Mouse (Mus musculus) limb, embryonic 11.5 days (tissue): Measurements from ENCODE around the gene Fgfr2. TPM values are rescaled to one million over a fixed set of nuclear protein-coding genes. Genes with fewer than 3 reads are reported as not detected.

Source experiments
- ATAC-seq: fragments of 200-750 bp; cut with Nextera tagmentation; 2 replicates; pipeline ENCODE4 v1.8.0; 2017; ENCODE audit warnings: low read depth; ENCODE audit not compliant: insufficient number of reproducible peaks, low FRiP score, low TSS enrichment
- DNase-seq: peaks from one replicate; pipeline ENCODE4 v3.0.0-alpha.2; 2015; ENCODE audit warnings: low spot score
- H3K27ac ChIP-seq: fragments of 300-500 bp; sonication (generic); replicated peaks from 2 replicates; pipeline ENCODE4 v1.5.1; 2014; ENCODE audit warnings: low read depth, mild to moderate bottlenecking, low read length
- H3K27me3 ChIP-seq: fragments of 300-500 bp; sonication (generic); 2 replicates; pipeline ENCODE4 v1.6.1; 2014; ENCODE audit warnings: mild to moderate bottlenecking, low read length, mixed read lengths; ENCODE audit not compliant: control insufficient read depth, insufficient read depth
- H3K36me3 ChIP-seq: fragments of 300-500 bp; sonication (generic); 2 replicates; pipeline ENCODE4 v1.6.1; 2014; ENCODE audit warnings: mild to moderate bottlenecking, low read length, moderate library complexity, mixed read lengths; ENCODE audit not compliant: control insufficient read depth, insufficient read depth
- H3K4me1 ChIP-seq: fragments of 300-500 bp; sonication (generic); 2 replicates; pipeline ENCODE4 v1.6.1; 2014; ENCODE audit warnings: low read length, mixed read lengths; ENCODE audit not compliant: control insufficient read depth, insufficient read depth
- H3K4me2 ChIP-seq: fragments of 300-500 bp; sonication (generic); 2 replicates; pipeline ENCODE4 v1.6.1; 2014; ENCODE audit warnings: low read depth, mild to moderate bottlenecking, moderate library complexity; ENCODE audit not compliant: severe bottlenecking
- H3K4me3 ChIP-seq: fragments of 300-500 bp; sonication (generic); 2 replicates; pipeline ENCODE4 v1.5.1; 2014; ENCODE audit warnings: low read depth, low read length
- H3K9ac ChIP-seq: fragments of 300-500 bp; sonication (generic); 2 replicates; pipeline ENCODE4 v1.6.1; 2014; ENCODE audit warnings: mild to moderate bottlenecking, low read length
- H3K9me3 ChIP-seq: fragments of 300-500 bp; sonication (generic); 2 replicates; pipeline ENCODE4 v1.6.1; 2016; ENCODE audit warnings: low read length; ENCODE audit not compliant: control insufficient read depth
- WGBS: fragments of 180-500 bp; shearing (Covaris S2); extraction: QIAGEN DNeasy Blood & Tissue Kit; methylation state at CpG from one replicate; pipeline ENCODE4 v1.1.7; 2014; 5-methylcytosine and 5-hydroxymethylcytosine counted together
- polyA plus RNA-seq: library from polyadenylated mRNA; unstranded; fragments of >200 nt; fragmentation: Nextera tagmentation; extraction: Ambion mirVana; gene quantifications from 2 replicates; pipeline ENCODE4 v1.2.1, GENCODE M21; 2014

Fgfr2 gene
- polyA plus RNA-seq, 1 experiment from 2014 or later: 60.1 TPM

DNA sequence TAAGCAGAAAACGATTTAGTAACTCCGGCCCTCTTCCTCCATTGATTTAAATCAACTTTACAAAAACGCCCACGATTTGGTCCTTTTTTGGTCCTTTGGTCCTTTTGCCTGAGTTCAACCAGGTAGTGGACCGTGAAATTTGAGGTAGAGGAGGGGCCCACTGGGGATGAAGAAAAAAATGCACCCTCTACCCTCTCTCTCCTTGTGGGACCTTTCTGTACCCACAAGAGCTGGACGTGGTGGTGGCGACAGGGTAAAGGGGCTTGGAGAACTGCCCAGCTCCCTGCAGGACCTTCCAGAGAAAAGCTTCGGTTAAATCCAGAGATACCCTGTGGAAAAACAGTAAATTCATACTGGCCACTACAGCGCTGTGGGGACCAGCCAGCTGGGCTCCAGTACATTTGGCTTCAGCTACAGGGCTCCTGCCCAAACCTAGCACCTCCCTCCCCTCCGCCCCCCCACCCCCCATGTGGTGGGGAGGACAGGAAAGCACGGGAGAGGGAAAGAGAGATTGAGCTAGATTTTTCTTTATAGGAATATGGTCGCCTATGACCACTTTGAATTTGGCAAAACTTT, 2185.8 kb downstream of the Fgfr2 start:
- Histone ChIP-seq H3K4me3 (no peak overlapping the region), H3K27me3 (peaks cover 50% of the 10 kb centered on the region)
- no peak for DNase-seq

GRCm38 (mm10) chr7:130936472-130936951, 2186.6 kb downstream of the Fgfr2 start:
- ATAC-seq: peak; percentile 54
- WGBS: under 1% methylated on average over 49 of the region's 49 CpGs
- Histone ChIP-seq H3K9ac (peak overlapping the region; percentile 45), H3K4me2 (peak overlapping the region; percentile 70), H3K4me3 (peak overlapping the region; percentile 47), H3K27ac (no peak overlapping the region), H3K36me3 (no peaks in the 10 kb centered on the region), H3K4me1 (peaks cover 6% of the 10 kb centered on the region; the same call in 1 of the 2 replicates), H3K9me3 (no peaks in the 10 kb centered on the region; the same call in 1 of the 2 replicates), H3K27me3 (peaks cover 50% of the 10 kb centered on the region)
- peak; percentile 56 for DNase-seq

More for the DNA sequence above, 2185.8 kb downstream of the Fgfr2 start:
- H3K9ac ChIP-seq: no peak overlapping the region
- 23% methylated on average over 12 of the region's 12 CpGs for WGBS
- H3K9me3 ChIP-seq: no peaks in the 10 kb centered on the region
- H3K4me2 ChIP-seq: no peak overlapping the region
- no peak for ATAC-seq
- no peaks in the 10 kb centered on the region for H3K36me3 ChIP-seq
- H3K4me1 ChIP-seq: peaks cover 6% of the 10 kb centered on the region; the same call in 1 of the 2 replicates
- no peak overlapping the region for H3K27ac ChIP-seq

GRCm38 (mm10) chr7:130935793-130936471, 2187.2 kb downstream of the Fgfr2 start, which contains the start of gene Htra1:
Gene Htra1 (plus strand): TSS chr7:130936111.
- peak within 1 kb of the TSS; percentile 70 for H3K4me2 ChIP-seq
- DNase-seq (peak; percentile 70), ATAC-seq (peak; percentile 67)
- H3K27me3 ChIP-seq: peaks cover 50% of the 10 kb centered on the region
- no peaks in the 10 kb centered on the region for H3K36me3 ChIP-seq
- peaks cover 6% of the 10 kb centered on the region; the same call in 1 of the 2 replicates for H3K4me1 ChIP-seq
- H3K4me3 ChIP-seq: peak within 1 kb of the TSS; percentile 47
- H3K27ac ChIP-seq: no peak within 1 kb of the TSS
- H3K9ac ChIP-seq: peak within 1 kb of the TSS; percentile 45
- no peaks in the 10 kb centered on the region; the same call in 1 of the 2 replicates for H3K9me3 ChIP-seq
- under 1% methylated on average over 68 of the region's 70 CpGs for WGBS

GRCm38 (mm10) chr7:130935421-130935792, 2187.7 kb downstream of the Fgfr2 start:
- H3K27ac ChIP-seq: no peak overlapping the region
- no peak for DNase-seq
- H3K4me3 ChIP-seq: peak overlapping the region; percentile 47
- peaks cover 50% of the 10 kb centered on the region for H3K27me3 ChIP-seq
- no peak overlapping the region for H3K9ac ChIP-seq
- no peaks in the 10 kb centered on the region; the same call in 1 of the 2 replicates for H3K9me3 ChIP-seq
- H3K4me1 ChIP-seq: peaks cover 6% of the 10 kb centered on the region; the same call in 1 of the 2 replicates
- peak overlapping the region; percentile 70 for H3K4me2 ChIP-seq
- 10% methylated on average over 16 of the region's 16 CpGs for WGBS
- H3K36me3 ChIP-seq: no peaks in the 10 kb centered on the region
- no peak for ATAC-seq

DNA sequence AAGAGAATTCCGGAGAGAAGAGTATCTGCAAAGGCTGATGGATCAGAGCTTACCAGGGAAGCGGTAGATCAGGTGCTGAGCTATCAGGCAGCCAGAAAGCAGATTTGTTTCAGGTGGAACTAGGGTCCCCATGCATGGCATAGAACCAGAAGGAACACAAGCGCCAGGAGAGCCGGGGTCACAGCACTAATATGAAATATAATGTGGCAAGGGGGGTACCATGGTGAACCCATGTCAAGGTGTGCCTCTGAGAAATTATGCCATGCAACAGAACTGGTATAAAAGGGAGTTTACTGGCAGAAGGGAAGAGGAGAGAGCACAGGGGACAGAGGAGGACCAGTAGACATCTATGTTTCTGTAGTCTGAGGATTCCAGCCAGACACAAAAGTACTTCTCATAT, 2188.5 kb downstream of the Fgfr2 start:
- Histone ChIP-seq H3K4me1 (peaks cover 6% of the 10 kb centered on the region; the same call in 1 of the 2 replicates), H3K9me3 (no peaks in the 10 kb centered on the region; the same call in 1 of the 2 replicates), H3K4me3 (no peak overlapping the region), H3K9ac (no peak overlapping the region), H3K27ac (no peak overlapping the region), H3K27me3 (peaks cover 50% of the 10 kb centered on the region), H3K4me2 (no peak overlapping the region), H3K36me3 (no peaks in the 10 kb centered on the region)
- DNase-seq (no peak), ATAC-seq (no peak)
- 76% methylated on average over 4 of the region's 4 CpGs for WGBS

- Histone ChIP-seq H3K36me3 (no peaks in the 10 kb centered on the region), H3K27ac (no peak overlapping the region), H3K4me1 (peaks cover 6% of the 10 kb centered on the region; the same call in 1 of the 2 replicates), H3K9ac (no peak overlapping the region), H3K4me2 (no peak overlapping the region), H3K4me3 (no peak overlapping the region), H3K9me3 (no peaks in the 10 kb centered on the region; the same call in 1 of the 2 replicates), H3K27me3 (peaks cover 42% of the 10 kb centered on the region)
- ATAC-seq (no peak), DNase-seq (no peak)
- WGBS: 85% methylated on average over 9 of the region's 9 CpGs
These were observed 2190.2 kb downstream of the Fgfr2 start for GRCm38 (mm10) chr7:130932921-130933320.

DNA sequence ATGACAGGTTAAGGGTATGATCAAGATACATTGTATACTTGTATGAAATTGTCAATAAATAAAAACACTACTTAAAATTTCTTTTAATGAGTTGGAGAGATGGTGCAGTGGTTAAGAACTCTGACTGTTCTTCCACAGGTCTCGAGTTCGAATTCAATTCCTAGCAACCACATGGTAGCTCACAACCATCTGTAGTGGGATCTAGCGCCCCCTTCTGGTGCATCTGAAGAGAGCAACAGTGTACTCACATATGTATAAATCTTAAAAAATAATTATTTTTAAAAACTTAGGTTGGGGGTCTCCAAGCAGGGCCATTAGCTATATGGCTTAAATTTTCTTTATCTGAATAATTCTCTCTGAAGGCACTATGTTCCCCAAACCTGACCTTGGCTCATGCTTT, 2192.7 kb downstream of the Fgfr2 start:
- H3K9me3 ChIP-seq: no peaks in the 10 kb centered on the region; the same call in 1 of the 2 replicates
- WGBS: 72% methylated on average over 3 of the region's 3 CpGs

GRCm38 (mm10) chr7:130922981-130923731, 2200.0 kb downstream of the Fgfr2 start:
- no peak overlapping the region for H3K4me3 ChIP-seq
- H3K36me3 ChIP-seq: no peaks in the 10 kb centered on the region
- 78% methylated on average over 13 of the region's 13 CpGs for WGBS
- ATAC-seq: no peak
- H3K9me3 ChIP-seq: no peaks in the 10 kb centered on the region
- H3K27ac ChIP-seq: no peak overlapping the region
- H3K9ac ChIP-seq: no peak overlapping the region
- no peak for DNase-seq
- H3K4me2 ChIP-seq: no peak overlapping the region
- no peaks in the 10 kb centered on the region for H3K27me3 ChIP-seq
- H3K4me1 ChIP-seq: no peaks in the 10 kb centered on the region

More for the DNA sequence above, 2192.7 kb downstream of the Fgfr2 start:
- DNase-seq (no peak), ATAC-seq (no peak)
- H3K4me3 ChIP-seq: no peak overlapping the region
- H3K4me1 ChIP-seq: 0 out of 2 replicates have a peak, but pooled peaks cover under 1% of the 10 kb centered on the region
- no peaks in the 10 kb centered on the region for H3K36me3 ChIP-seq
- H3K27me3 ChIP-seq: peaks cover 18% of the 10 kb centered on the region
- H3K9ac ChIP-seq: no peak overlapping the region
- H3K27ac ChIP-seq: no peak overlapping the region
- H3K4me2 ChIP-seq: no peak overlapping the region
